Mouse (Mus musculus) cerebellum, adult 8-10 months (tissue): Measurements from ENCODE around the gene Ablim1.

ENCODE experiments used
- DNase-seq: peaks from one replicate; pipeline ENCODE4 v3.0.0; 2022

Ablim1 gene

GRCm38 (mm10) chr19:57211444-57212111 is 103.1 kb downstream of the Ablim1 start:
- peak; percentile 92 for DNase-seq

DNA sequence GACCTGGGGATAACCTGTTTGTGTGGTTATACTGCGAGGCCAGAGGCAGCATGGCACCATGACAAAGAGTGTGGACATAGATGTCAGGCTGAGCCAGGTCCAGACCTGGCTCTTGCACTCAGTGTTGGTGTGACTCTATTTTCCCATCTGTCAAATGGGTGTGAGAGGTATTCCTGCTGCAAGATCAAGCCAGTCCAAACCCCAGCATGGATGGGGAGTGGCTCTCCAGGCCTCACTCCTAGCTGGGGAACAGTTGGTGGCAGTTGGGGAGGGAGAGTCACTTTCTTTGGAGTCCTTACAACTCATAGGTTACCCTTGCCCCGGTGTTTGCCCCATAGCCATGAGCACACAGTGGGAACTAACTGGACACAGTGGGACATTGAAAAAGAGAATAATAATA is 103.8 kb downstream of the Ablim1 start:
- no peak for DNase-seq

- no peak for DNase-seq
Measured at GRCm38 (mm10) chr19:57204101-57204500, 110.6 kb downstream of the Ablim1 start.

- no peak for DNase-seq
Measured at GRCm38 (mm10) chr19:57202554-57202953, 112.2 kb downstream of the Ablim1 start.

- peak; percentile 59 for DNase-seq
Measured at GRCm38 (mm10) chr19:57201090-57201483, 113.6 kb downstream of the Ablim1 start.

DNA sequence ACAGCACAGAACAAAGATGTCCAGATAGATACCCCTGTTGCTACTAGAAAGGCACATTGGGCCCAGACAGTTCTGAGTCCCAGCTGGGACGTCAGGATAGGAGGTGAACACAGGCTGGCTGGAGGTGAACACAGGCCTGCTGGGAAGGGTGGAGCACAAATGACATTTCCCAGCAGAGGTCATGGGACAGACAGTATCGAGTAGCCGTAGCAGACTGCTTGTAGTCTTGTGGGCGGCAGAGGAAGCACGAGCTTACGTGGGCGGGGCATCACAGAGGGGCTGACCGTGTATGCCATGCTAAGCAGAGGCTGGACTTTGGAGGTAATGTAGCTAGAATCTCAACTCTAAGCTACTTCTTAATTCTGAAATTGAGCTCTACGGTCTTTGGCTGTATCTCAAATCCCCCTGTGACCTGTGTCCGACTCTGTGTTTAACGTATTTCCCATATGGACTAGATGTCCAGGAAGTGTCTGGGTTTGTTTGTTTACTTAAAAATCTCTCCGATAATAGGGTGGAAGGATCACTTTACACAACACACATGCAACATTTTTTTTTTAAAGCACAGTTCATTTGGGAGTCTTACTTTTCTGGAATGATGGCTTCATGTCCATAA is 114.1 kb downstream of the Ablim1 start:
- DNase-seq = no peak

GRCm38 (mm10) chr19:57199361-57199760 is 115.4 kb downstream of the Ablim1 start:
- DNase-seq = no peak

GRCm38 (mm10) chr19:57198531-57198930 is 116.2 kb downstream of the Ablim1 start:
- peak; percentile 64 for DNase-seq

DNA sequence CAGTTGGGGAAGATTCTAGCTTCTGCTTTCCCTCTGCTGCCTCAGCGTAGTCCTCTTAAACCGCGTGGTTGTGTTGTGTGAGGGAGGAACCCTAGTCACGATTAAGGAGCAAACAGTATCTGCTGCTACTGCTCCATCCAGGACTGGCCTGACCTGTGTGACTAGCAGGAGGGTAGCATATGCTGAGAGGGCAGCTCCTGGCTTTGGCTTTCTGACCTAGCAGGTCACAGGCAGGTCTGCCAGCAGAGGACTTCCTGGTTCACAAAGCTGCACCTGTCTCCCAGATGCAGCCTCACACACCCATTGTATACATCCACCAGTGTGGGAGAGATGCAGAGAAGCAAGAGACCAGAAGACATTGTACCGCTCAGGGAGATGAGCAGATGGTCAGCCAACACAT is 116.7 kb downstream of the Ablim1 start:
- no peak for DNase-seq

- peak; percentile 71 for DNase-seq
Measured at GRCm38 (mm10) chr19:57197043-57197817, 117.5 kb downstream of the Ablim1 start.

- no peak for DNase-seq
Measured at GRCm38 (mm10) chr19:57196616-57197015, 118.1 kb downstream of the Ablim1 start.

DNA sequence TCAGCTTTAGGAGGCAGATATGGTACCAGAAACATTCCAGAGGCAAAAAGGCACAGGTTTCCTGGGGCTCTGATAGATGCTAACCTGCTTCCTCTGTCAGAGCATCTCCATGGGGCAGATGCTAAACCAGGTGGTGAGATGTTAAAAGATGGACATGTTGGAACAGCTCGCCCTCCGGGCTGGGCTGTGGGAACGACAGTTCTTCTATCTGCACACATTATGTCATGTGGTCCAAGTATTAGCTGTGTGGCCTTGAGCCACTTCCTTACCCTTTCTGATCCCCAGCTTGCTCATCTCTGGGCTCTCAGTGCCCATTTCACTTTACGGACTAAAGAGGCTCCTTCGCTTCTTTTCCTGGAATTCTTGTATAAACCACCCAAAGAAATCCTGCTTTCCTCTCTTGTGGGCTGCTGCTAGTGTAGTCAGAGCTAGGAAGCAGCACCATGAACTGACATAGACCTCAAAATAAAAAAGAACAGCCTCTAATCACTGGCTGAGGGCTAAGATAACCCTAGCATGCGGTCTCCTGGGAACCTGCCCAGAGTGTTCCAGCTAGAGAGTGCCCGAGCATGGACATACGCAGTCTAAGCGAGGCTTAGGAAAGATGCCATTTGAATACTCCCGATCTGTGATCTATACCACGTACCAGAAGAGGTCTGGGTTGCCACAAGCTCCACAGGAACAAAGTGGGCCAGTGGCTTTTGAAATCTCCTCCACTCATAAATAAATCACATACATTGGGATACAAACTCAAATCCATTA is 119.4 kb downstream of the Ablim1 start:
- no peak for DNase-seq

GRCm38 (mm10) chr19:57193958-57194357 is 120.8 kb downstream of the Ablim1 start:
- DNase-seq = peak; percentile 74

GRCm38 (mm10) chr19:57193382-57193781 is 121.3 kb downstream of the Ablim1 start:
- no peak for DNase-seq

- no peak for DNase-seq
Measured at GRCm38 (mm10) chr19:57191109-57191508, 123.6 kb downstream of the Ablim1 start.

DNA sequence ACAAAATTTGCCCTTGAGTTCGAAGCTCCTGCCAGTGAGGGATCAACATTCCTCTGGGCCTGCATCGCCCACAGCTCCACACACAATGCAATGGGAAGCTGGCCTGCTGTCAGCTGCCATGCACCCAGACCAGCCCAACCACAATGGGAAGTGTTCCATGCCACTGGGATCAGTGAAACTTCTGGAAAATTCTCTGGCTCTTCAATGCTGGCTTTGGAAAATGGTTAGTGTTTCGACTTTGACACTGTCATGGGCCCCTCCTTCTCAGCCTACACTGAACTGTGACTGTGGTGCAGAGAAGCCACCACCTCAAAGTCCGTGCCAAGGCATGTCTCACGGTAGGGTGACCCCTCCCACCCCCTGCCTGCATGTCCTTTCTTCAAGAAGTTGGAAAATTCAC is 125.3 kb downstream of the Ablim1 start:
- no peak for DNase-seq

- DNase-seq = no peak
Measured at GRCm38 (mm10) chr19:57188553-57188952, 126.2 kb downstream of the Ablim1 start.

GRCm38 (mm10) chr19:57185021-57185420 is 129.7 kb downstream of the Ablim1 start:
- DNase-seq = no peak

DNA sequence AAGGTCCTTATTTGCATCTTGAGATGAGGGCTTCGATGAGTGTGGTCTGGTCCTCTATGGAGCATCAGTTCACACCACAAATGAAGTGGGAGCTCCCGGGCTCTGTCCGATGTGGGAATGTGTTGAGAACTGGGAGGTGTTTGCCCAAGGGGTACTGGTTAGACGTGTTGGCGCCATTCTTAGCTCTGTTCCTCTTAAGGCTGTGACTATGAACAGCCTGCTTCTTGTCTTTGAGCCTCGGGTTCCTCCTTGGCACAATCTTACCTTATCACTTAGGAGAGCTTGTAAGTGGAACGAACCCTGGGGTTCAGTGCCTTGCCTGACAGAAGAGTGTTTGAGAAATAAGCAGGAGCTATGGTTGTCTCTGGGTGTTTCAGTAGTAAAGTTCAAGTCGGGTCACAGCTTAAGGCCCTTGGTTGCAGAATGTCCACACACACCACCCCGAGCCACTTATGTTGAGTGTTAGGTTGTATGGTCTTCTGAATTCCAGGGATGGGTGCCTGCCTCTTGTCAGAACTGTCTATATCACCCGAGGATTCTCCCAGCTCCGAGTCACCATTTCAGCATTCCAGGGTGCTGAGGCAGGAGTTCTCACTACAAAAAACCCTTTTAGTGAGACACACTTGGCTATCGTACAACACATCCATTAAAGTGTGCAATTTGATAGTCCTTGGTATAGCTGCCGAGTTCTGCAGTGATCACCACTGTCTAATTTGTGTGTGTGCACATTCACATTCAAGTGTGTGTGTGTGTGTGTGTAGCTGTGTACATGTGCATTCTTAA is 131.6 kb downstream of the Ablim1 start:
- DNase-seq = no peak

DNA sequence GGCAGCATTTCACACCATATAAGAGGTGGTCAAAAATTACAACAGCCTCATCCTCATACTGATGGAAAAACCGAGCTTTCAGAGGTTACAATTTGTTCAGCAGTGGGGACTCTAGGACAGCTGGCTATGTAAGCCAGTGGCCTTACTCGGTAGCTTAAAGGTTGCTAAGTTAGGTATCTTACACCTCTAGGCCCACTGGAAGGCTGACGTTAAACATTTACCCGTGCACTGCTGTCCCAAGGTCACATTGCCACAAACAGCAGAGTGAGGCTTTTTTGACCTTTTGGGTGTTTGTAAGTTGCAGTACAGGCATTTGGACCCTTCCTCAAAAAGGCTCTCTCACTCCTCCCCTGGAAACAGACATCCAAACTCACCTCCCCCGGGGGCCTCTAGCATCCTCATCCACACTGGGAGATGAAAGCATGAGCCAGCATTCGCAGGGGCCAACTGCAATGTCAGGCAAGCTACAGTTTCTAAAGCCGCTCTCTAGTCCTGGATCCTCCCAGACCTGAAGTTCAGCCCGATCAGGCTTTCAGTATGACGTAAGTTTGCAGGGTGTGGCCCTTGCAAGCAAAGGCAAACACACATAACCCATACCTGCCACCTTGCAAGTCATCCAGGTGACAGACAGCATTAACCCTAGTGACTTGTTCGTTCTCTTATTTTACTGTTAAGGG is 132.7 kb downstream of the Ablim1 start:
- DNase-seq = no peak

DNA sequence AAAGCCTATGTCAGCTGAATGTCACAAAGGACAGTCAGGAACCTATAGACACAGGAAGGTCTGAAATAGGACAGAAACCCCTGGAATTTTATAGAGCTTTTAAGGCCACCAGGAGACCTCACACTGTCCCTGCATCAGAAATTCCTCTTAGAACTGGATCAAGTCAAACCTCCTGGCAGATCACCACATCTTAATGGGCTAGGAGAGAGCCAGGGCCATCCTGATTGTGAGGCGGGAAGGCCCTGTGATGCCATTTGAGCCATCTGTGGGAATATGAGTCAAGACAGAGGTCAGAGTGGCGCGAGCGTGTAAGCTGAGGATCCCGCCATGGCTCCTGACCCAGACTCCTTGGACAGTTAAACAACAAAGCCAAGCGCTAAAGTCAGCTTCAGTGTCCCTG is 133.4 kb downstream of the Ablim1 start:
- DNase-seq = no peak

DNA sequence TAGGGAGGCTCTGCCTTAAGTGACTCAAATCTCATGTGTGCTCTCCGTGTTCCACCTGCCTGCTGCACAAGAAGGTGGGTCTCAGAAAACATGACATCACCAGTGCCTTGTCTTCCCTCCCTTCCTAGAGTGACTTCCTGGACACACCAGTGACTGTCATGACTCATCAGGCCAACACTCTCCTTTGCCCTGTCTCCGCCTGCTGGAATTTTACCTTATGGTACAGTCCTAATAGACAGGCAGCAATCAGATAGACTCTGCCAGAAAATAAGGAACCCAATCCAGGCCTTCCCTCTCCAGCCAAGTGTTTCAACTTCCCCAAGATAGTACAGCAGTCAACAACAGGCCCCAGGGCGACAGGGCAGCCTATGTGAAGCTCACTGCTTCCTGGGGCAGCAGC is 133.8 kb downstream of the Ablim1 start:
- DNase-seq = no peak
